Mouse (Mus musculus) liver, postnatal 0 days (tissue): ENCODE measurements around the gene Uqcc2.

Source experiments
- CTCF ChIP-seq: sonication (generic); IDR thresholded peaks from 2 replicates; pipeline ENCODE4 v1.5.1; 2016; ENCODE audit warnings: antibody characterized with exemption, low read depth
- EP300 ChIP-seq: IDR thresholded peaks from 2 replicates; pipeline ENCODE4 v1.6.1; 2016; ENCODE audit warnings: antibody characterized with exemption, low read depth, mild to moderate bottlenecking

DNA sequence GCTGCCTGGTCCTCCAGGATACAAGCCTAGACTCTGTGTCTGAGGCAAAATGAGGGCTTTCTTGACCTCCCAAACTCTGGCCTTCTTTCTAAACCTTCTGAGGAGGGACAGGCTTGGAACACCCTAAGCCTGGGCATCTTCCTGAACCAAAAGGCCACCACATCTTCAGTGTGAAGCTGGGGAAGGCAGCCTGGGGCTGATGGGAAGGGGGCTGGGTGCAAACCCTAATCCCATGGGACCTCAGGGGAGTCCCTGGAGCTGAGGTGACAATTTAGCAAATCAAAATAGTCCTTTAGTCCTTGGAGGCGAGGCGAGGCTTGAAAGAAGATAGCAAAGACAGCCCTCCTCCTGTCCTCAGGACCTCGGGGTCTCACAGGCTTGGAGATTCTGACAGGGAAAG, 42.6 kb upstream of the Uqcc2 start:
- no peak for TF ChIP-seq CTCF
- no peak for TF ChIP-seq EP300
